Mouse (Mus musculus): Measurements from ENCODE around the gene D17H6S53E.

- TF ChIP-seq POLR2A (IDR thresholded peaks at IDR 0.05; ENCODE audit: borderline replicate concordance, extremely low read depth, low read depth, low read length), result no peak
- TF ChIP-seq CTCF (IDR thresholded peaks at IDR 0.05; ENCODE audit: insufficient read depth, low read length), result no peak
These were observed 2.8 kb downstream of the D17H6S53E start for GRCm38 (mm10) chr17:35128996-35129395.
